Mouse (Mus musculus): ENCODE measurements around the gene Uqcrfs1.

DNA sequence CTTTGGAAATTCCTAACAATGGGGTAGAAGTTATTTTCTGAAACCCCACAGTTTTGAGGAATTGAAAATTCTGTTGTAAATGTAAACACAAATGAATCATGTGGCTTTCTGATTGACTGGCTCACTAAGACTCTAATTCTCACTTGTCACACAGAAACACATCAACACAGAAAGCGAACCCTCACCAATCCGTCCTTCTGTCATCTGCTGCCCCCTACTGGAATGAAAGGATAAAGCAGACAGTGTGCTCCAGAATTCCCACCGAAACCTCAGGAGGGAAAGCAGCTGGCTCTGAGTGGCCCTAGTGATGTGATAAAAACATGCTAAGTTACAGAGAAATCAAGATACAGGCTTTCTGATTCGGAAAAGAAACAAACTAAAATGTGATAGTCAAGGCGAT lies 14.4 kb downstream of the Uqcrfs1 start:
- TF ChIP-seq CTCF (conservative IDR thresholded peaks at IDR 0.05 in 1 of 2, IDR thresholded peaks at IDR 0.05 in 1 of 2; ENCODE audit: low read depth in 2 of 2, low read length in 2 of 2) (peak; percentile 79 to 94), USF1 (IDR thresholded peaks at IDR 0.05; ENCODE audit: low read depth, low read length) (no peak), USF2 (conservative IDR thresholded peaks at IDR 0.05; ENCODE audit: low read depth, low read length) (no peak), CHD2 (IDR thresholded peaks at IDR 0.05; ENCODE audit: low read length) (no peak)

All from CH12.LX (cell line).